Mouse (Mus musculus) lung, embryonic 14.5 days (tissue): ENCODE data around the gene Ptov1. TPM values are rescaled to one million over a fixed set of nuclear protein-coding genes. Genes with fewer than 3 reads are reported as not detected.

Source experiments
- ATAC-seq: fragments of 200-750 bp; cut with Nextera tagmentation; 2 replicates; pipeline ENCODE4 v1.8.0; 2017; ENCODE audit warnings: mild to moderate bottlenecking, moderate TSS enrichment, moderate library complexity; ENCODE audit not compliant: insufficient read depth
- DNase-seq: peaks from one replicate; pipeline ENCODE4 v3.0.0-alpha.2; 2015
- H3K27ac ChIP-seq: fragments of 300-500 bp; sonication (generic); 2 replicates; pipeline ENCODE4 v1.5.1; 2014; ENCODE audit warnings: low read depth, mild to moderate bottlenecking, moderate library complexity
- H3K27me3 ChIP-seq: fragments of 300-500 bp; sonication (generic); 2 replicates; pipeline ENCODE4 v1.6.1; 2014; ENCODE audit warnings: low read length, control low read depth; ENCODE audit not compliant: insufficient read depth
- H3K36me3 ChIP-seq: fragments of 300-500 bp; sonication (generic); 2 replicates; pipeline ENCODE4 v1.6.1; 2014; ENCODE audit warnings: control low read depth; ENCODE audit not compliant: insufficient read depth
- H3K4me1 ChIP-seq: fragments of 300-500 bp; sonication (generic); 2 replicates; pipeline ENCODE4 v1.6.1; 2014; ENCODE audit warnings: antibody characterized with exemption, control low read depth; ENCODE audit not compliant: insufficient read depth
- H3K4me2 ChIP-seq: fragments of 300-500 bp; sonication (generic); 2 replicates; pipeline ENCODE4 v1.6.1; 2014; ENCODE audit warnings: mild to moderate bottlenecking
- H3K4me3 ChIP-seq: fragments of 300-500 bp; sonication (generic); 2 replicates; pipeline ENCODE4 v1.5.1; 2014; ENCODE audit warnings: low read depth, low read length
- H3K9ac ChIP-seq: fragments of 300-500 bp; sonication (generic); 2 replicates; pipeline ENCODE4 v1.6.1; 2014
- H3K9me3 ChIP-seq: fragments of 300-500 bp; sonication (generic); 2 replicates; pipeline ENCODE4 v1.6.1; 2016; ENCODE audit warnings: low read depth, low read length, control low read depth
- CTCF ChIP-seq: IDR thresholded peaks from 2 replicates; pipeline ENCODE4 v1.5.1; 2016; ENCODE audit warnings: antibody characterized with exemption, low read depth
- WGBS: fragments of 180-500 bp; shearing (Covaris S2); extraction: QIAGEN DNeasy Blood & Tissue Kit; methylation state at CpG from one replicate; pipeline ENCODE4 v1.1.7; 2014; 5-methylcytosine and 5-hydroxymethylcytosine counted together
- polyA plus RNA-seq: library from polyadenylated mRNA; unstranded; fragments of >200 nt; fragmentation: Nextera tagmentation; extraction: Ambion mirVana; gene quantifications from 2 replicates; pipeline ENCODE4 v1.2.1, GENCODE M21; 2014

Ptov1 gene
- polyA plus RNA-seq, 1 experiment from 2014 or later, result 443 TPM

- H3K27ac ChIP-seq, result no peak overlapping the region
- DNase-seq, result no peak
- H3K36me3 ChIP-seq, result peaks cover 47% of the 10 kb centered on the region
- WGBS, result 51% methylated on average over 14 of the region's 14 CpGs
- no peaks in the 10 kb centered on the region for H3K4me1 ChIP-seq
- peaks cover 15% of the 10 kb centered on the region for H3K27me3 ChIP-seq
- H3K9me3 ChIP-seq, result no peaks in the 10 kb centered on the region
- no peak for ATAC-seq
- no peak overlapping the region for H3K9ac ChIP-seq
- H3K4me2 ChIP-seq, result peak overlapping the region; percentile 59; the same call in 1 of the 2 replicates
- H3K4me3 ChIP-seq, result no peak overlapping the region; the same call in 1 of the 2 replicates
- no peak for TF ChIP-seq CTCF
These were observed 29.2 kb downstream of the Ptov1 start for GRCm38 (mm10) chr7:44840426-44840825.

DNA sequence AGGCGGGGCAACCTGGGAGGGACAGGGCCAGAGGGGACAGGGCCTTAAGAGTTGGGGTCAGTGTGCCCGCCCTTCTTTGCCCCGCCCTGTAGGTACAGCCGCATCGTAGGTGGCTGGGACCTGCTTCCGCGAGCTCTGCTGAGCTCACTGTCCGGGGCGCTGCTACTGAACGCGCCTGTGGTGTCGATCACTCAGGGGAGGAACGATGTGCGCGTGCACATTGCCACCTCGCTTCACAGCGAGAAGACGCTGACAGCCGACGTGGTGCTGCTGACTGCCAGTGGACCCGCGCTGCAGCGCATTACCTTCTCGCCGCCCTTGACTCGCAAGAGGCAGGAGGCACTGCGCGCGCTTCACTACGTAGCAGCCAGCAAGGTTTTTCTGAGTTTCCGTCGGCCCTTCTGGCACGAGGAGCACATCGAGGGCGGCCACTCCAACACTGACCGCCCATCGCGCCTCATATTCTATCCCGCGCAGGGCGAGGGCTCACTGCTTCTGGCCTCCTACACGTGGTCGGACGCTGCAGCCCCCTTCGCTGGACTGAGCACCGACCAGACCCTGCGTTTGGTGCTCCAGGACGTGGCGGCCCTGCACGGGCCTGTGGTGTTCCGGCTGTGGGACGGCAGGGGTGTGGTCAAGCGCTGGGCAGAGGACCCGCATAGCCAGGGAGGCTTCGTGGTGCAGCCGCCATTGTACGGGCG lies 29.9 kb downstream of the Ptov1 start:
- H3K27me3 ChIP-seq, result peaks cover 15% of the 10 kb centered on the region
- H3K4me1 ChIP-seq, result no peaks in the 10 kb centered on the region
- H3K36me3 ChIP-seq, result peaks cover 40% of the 10 kb centered on the region
- ATAC-seq, result peak; percentile 58
- WGBS, result 1% methylated on average over 58 of the region's 58 CpGs
- H3K9ac ChIP-seq, result peak overlapping the region; percentile 27
- TF ChIP-seq CTCF, result no peak
- peak overlapping the region; percentile 59 for H3K4me2 ChIP-seq
- peak overlapping the region; percentile 30 for H3K4me3 ChIP-seq
- peak; percentile 66 for DNase-seq
- H3K9me3 ChIP-seq, result no peaks in the 10 kb centered on the region
- no peak overlapping the region for H3K27ac ChIP-seq

DNA sequence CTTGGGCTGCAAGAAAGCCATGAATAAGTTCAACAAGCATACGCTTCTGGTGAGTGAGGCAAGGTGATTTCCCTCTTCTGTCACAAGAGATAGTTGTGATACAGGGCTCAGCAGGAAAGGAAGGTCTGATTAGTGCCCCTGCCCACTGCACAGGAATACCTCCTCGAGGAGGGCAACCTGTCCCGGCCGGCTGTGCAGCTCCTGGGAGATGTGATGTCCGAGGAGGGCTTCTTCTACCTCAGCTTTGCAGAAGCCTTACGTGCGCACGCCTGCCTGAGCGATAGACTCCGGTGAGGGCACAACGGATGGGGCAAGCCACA lies 30.5 kb downstream of the Ptov1 start:
- H3K4me3 ChIP-seq, result peak overlapping the region; percentile 30
- no peaks in the 10 kb centered on the region for H3K4me1 ChIP-seq
- ATAC-seq (no peak), DNase-seq (no peak)
- H3K9me3 ChIP-seq, result no peaks in the 10 kb centered on the region
- no peak overlapping the region for H3K27ac ChIP-seq
- TF ChIP-seq CTCF, result no peak
- WGBS, result 25% methylated on average over 11 of the region's 11 CpGs
- H3K4me2 ChIP-seq, result peak overlapping the region; percentile 59
- peaks cover 34% of the 10 kb centered on the region for H3K36me3 ChIP-seq
- peaks cover 15% of the 10 kb centered on the region for H3K27me3 ChIP-seq
- H3K9ac ChIP-seq, result peak overlapping the region; percentile 27; the same call in 1 of the 2 replicates

- TF ChIP-seq CTCF, result no peak
- H3K27ac ChIP-seq, result no peak overlapping the region
- no peak for ATAC-seq
- H3K9ac ChIP-seq, result no peak overlapping the region
- peaks cover 15% of the 10 kb centered on the region for H3K27me3 ChIP-seq
- H3K4me1 ChIP-seq, result no peaks in the 10 kb centered on the region
- H3K9me3 ChIP-seq, result no peaks in the 10 kb centered on the region
- no peak overlapping the region for H3K4me3 ChIP-seq
- no peak for DNase-seq
- H3K36me3 ChIP-seq, result peaks cover 24% of the 10 kb centered on the region
- WGBS, result 83% methylated on average over 6 of the region's 6 CpGs
- H3K4me2 ChIP-seq, result no peak overlapping the region
These were observed 31.5 kb downstream of the Ptov1 start for GRCm38 (mm10) chr7:44838073-44838472.

- Histone ChIP-seq H3K4me1 (no peaks in the 10 kb centered on the region), H3K27me3 (peaks cover 15% of the 10 kb centered on the region), H3K9ac (no peak overlapping the region), H3K4me2 (no peak overlapping the region), H3K9me3 (no peaks in the 10 kb centered on the region), H3K27ac (no peak overlapping the region), H3K36me3 (peaks cover 18% of the 10 kb centered on the region), H3K4me3 (no peak overlapping the region)
- 78% methylated on average over 9 of the region's 9 CpGs for WGBS
- no peak for DNase-seq
- TF ChIP-seq CTCF, result no peak
- no peak for ATAC-seq
These were observed 33.0 kb downstream of the Ptov1 start for GRCm38 (mm10) chr7:44836423-44837053.

GRCm38 (mm10) chr7:44836016-44836404 lies 33.6 kb downstream of the Ptov1 start:
- no peak overlapping the region for H3K9ac ChIP-seq
- no peaks in the 10 kb centered on the region for H3K9me3 ChIP-seq
- no peak overlapping the region for H3K4me2 ChIP-seq
- H3K4me1 ChIP-seq, result no peaks in the 10 kb centered on the region
- ATAC-seq (no peak), DNase-seq (no peak)
- H3K36me3 ChIP-seq, result peaks cover 18% of the 10 kb centered on the region
- no peak overlapping the region for H3K4me3 ChIP-seq
- no peak for TF ChIP-seq CTCF
- no peak overlapping the region for H3K27ac ChIP-seq
- H3K27me3 ChIP-seq, result peaks cover 15% of the 10 kb centered on the region
- WGBS, result 42% methylated on average over 3 of the region's 3 CpGs

DNA sequence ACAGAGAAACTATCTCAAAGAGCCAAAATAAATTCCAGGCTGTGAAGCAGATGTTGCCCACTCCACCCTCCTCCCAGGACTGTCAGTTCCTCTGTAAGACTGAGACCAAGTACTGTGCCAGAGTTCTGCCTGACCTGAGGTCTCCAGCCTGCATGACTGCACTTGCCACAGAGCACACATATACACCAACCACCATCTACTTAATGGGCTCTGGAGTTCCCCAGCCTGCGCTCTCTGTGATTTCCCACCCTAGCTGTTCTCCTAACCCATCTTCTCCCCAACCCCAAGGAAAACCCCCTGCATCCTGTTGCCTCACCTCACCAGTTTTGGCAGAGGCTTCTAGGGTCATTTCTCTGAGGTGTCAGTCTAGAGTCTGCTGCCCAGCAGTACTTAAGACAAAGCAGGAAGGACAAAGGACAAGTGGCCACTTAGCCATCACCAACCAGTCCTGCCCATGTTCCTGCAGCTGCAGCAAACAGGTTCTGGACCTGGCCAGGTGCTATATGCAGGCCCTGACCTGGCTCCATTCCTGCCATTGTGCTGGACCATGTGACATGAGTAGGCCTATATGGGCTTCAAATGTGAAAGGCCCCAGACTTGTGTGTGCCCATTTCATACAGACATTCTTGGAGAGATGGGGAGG lies 34.1 kb downstream of the Ptov1 start:
- DNase-seq (no peak), ATAC-seq (no peak)
- H3K9me3 ChIP-seq, result no peaks in the 10 kb centered on the region
- no peak overlapping the region for H3K9ac ChIP-seq
- TF ChIP-seq CTCF, result no peak
- no peak overlapping the region for H3K27ac ChIP-seq
- H3K4me1 ChIP-seq, result no peaks in the 10 kb centered on the region
- H3K4me3 ChIP-seq, result no peak overlapping the region
- no peak overlapping the region for H3K4me2 ChIP-seq
- H3K36me3 ChIP-seq, result peaks cover 19% of the 10 kb centered on the region
- H3K27me3 ChIP-seq, result peaks cover 12% of the 10 kb centered on the region
- 91% methylated on average over 1 of the region's 1 CpGs for WGBS
